Mouse (Mus musculus) MEL-GATA-1-ER (cell line): ENCODE data around the gene Prss16.

ENCODE experiments used
- DNase-seq: peaks from one replicate; pipeline ENCODE4 v3.0.0-alpha.2; 2012; ENCODE audit warnings: low read depth; ENCODE audit errors: extremely low read depth

Prss16 gene

GRCm38 (mm10) chr13:21974221-21974725 is 35.3 kb downstream of the Prss16 start:
- DNase-seq, result peak; percentile 81

- DNase-seq, result peak; percentile 79
Observed at GRCm38 (mm10) chr13:21971641-21972040, 37.9 kb downstream of the Prss16 start.

- DNase-seq, result no peak
Observed at GRCm38 (mm10) chr13:21969816-21970215, 39.7 kb downstream of the Prss16 start.

- DNase-seq, result no peak
Observed at GRCm38 (mm10) chr13:21969269-21969668, 40.3 kb downstream of the Prss16 start.
